Mouse (Mus musculus) monocyte, adult 5-6 weeks (primary cell): Measurements from ENCODE around the gene Onecut3. TPM values are rescaled to one million over a fixed set of nuclear protein-coding genes. Genes with fewer than 3 reads are reported as not detected.

ENCODE experiments used
- ATAC-seq: fragments of 153-309, 156-312 bp; replicated peaks from 2 replicates; pipeline ENCODE4 v1.8.0; 2017; ENCODE audit warnings: mild to moderate bottlenecking; ENCODE audit not compliant: low TSS enrichment, insufficient number of reproducible peaks, severe bottlenecking, poor library complexity, low FRiP score
- total RNA-seq: library from RNA; stranded (forward); fragments of 200-1000, 200-491, 200-594 nt; gene quantifications from 3 replicates; pipeline ENCODE4 v1.2.3, GENCODE M21; 2017

The Onecut3 gene
- total RNA-seq, 1 experiment from 2014 or later, result not detected

GRCm38 (mm10) chr10:80502291-80502690 lies 7.7 kb downstream of the Onecut3 start:
- ATAC-seq, result no peak

GRCm38 (mm10) chr10:80502819-80503314 lies 8.2 kb downstream of the Onecut3 start:
- no peak for ATAC-seq

- no peak for ATAC-seq
Measured at GRCm38 (mm10) chr10:80503599-80504220, 9.1 kb downstream of the Onecut3 start.

- no peak for ATAC-seq
Measured at GRCm38 (mm10) chr10:80504724-80505123, 10.1 kb downstream of the Onecut3 start.

- peak; percentile 69 for ATAC-seq
Measured at GRCm38 (mm10) chr10:80506222-80506621, 11.6 kb downstream of the Onecut3 start.

GRCm38 (mm10) chr10:80509412-80510272 lies 15.0 kb downstream of the Onecut3 start:
- peak; percentile 83 for ATAC-seq

GRCm38 (mm10) chr10:80510273-80510660 lies 15.6 kb downstream of the Onecut3 start:
- ATAC-seq, result no peak

- ATAC-seq, result no peak
Measured at GRCm38 (mm10) chr10:80513739-80514138, 19.1 kb downstream of the Onecut3 start.

GRCm38 (mm10) chr10:80519287-80519686 lies 24.7 kb downstream of the Onecut3 start:
- no peak for ATAC-seq

GRCm38 (mm10) chr10:80523299-80523698 lies 28.7 kb downstream of the Onecut3 start:
- ATAC-seq, result no peak

- no peak for ATAC-seq
Measured at GRCm38 (mm10) chr10:80526172-80526571, 31.5 kb downstream of the Onecut3 start.

- ATAC-seq, result no peak
Measured at GRCm38 (mm10) chr10:80532783-80533182, 38.1 kb downstream of the Onecut3 start.

GRCm38 (mm10) chr10:80533704-80534103 lies 39.1 kb downstream of the Onecut3 start:
- ATAC-seq, result no peak

- ATAC-seq, result no peak
Measured at GRCm38 (mm10) chr10:80535071-80535470, 40.4 kb downstream of the Onecut3 start.

- no peak for ATAC-seq
Measured at GRCm38 (mm10) chr10:80535711-80536110, 41.1 kb downstream of the Onecut3 start.

GRCm38 (mm10) chr10:80538180-80538579 lies 43.5 kb downstream of the Onecut3 start:
- ATAC-seq, result no peak

- peak; percentile 70 for ATAC-seq
Measured at GRCm38 (mm10) chr10:80538710-80539394, 44.2 kb downstream of the Onecut3 start, which contains the start of gene Atp8b3. Atp8b3 (minus strand) TSS chr10:80539124.

GRCm38 (mm10) chr10:80539493-80539892 lies 44.9 kb downstream of the Onecut3 start:
- no peak for ATAC-seq

GRCm38 (mm10) chr10:80543873-80544272 lies 49.2 kb downstream of the Onecut3 start:
- no peak for ATAC-seq
